Mouse (Mus musculus): ENCODE results near the gene Fam214a. TPM values are rescaled to one million over a fixed set of nuclear protein-coding genes. Genes with fewer than 3 reads are reported as not detected.
"Not testable (repeated sequence)": the region's sequence is repeated elsewhere in the genome, so short reads cannot be mapped to it uniquely, and the experiment has no call there.

Gene Fam214a
- total RNA-seq, 2 experiments from 2014 or later = 20.3 to 30.3 TPM

DNA sequence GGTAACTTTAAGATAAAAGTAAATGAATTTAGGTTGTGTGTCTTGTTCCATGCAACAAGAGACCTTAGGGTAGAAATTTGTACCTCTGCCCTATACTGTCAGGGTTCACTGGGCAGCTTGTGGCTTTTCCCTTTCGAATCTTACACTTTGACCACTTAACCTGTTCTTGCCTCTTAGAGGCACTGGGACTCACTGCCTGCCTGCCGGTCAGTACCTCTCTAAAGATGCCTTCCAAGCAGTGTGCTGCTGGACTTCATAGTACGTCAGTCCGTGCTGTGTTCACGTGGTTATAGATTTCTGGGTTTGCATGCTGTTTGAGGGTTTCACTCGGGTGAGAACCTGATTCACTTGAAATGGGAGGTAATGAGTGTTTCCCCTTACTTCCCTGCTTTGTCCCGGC lies 22.7 kb downstream of the Fam214a start:
- DNase-seq = no peak
- intact Hi-C loops (cut with DNase I) = loop anchor here (2.0 kb wide), 1 partner anchor 23 kb away; the partner anchor contains the start of gene Fam214a

DNA sequence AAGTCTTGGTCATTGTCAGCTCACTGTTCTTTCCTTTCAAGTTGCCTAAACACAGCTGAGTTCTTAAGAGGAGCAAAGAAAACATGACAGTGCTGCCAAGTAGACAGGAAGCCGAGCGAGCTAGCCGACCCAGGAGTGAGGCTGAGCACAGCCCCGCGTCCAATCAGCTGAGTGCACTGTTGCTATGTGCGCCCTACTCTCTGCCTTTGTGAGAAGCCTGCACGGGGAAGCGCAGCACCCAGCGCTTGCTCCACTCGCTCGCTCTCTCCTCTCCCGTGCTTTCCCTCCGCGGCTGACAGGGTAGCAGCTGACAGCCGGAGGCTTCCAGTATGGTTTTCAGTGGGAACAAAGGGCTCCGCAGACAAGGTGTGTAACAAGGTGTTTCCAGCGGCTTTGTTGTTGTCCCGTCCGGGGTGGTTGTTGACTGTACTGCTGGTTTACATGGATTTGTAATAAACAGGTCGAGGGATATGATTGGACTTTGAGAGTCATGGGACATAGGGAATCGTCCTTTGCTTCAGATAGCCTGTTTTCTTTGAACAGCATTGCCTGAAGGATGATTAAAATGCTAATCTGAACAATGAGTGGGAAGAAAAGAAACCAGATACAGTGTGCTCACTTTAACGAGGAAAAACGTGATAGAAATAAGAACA lies 23.4 kb downstream of the Fam214a start:
- DNase-seq = peak; percentile 80 to 85
- intact Hi-C loops (cut with DNase I) = loop anchor here (2.0 kb wide), 1 partner anchor 23 kb away; the partner anchor contains the start of gene Fam214a

DNA sequence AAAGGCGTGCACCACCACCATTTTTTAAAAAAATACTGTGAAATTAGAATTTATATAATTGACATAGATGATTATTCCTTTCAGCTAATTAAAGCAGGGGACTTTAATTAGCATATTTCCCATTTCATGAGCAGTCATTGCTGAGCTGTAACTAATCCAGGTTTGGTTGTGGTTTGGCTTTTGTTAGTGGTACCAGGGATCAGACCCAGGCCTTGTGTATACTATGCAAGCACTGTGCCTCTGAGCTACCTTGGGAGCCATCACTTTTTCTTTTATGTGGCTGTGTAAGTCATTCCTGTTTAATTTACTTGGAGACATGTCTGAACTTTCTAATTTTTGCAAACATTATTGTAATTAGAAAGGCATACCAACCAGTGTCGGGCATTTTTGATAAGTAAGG lies 24.6 kb downstream of the Fam214a start:
- intact Hi-C loops (cut with DNase I) = no loop called here

DNA sequence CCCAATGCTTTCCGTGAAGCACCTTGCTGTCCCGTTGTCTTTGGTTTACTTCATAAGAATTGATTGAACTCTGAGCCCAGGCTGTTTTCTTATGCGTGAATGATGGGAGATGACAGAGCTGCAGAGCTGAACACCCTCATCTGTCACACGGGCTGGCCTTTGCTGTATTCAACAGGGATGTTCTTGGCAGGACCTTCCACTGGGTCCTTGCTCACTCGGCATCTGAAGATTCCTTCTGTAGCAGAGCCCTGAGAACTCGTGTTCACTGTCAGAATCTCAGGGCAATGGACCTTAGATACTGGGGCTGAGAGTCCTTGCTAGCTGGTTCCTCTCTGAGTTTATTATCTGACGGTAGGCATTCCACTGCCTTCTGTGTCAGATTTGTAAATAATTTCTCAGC lies 25.3 kb downstream of the Fam214a start:
- no peak for DNase-seq
- intact Hi-C loops (cut with DNase I) = no loop called here

More for the DNA sequence above, 24.6 kb downstream of the Fam214a start:
- no peak for DNase-seq

DNA sequence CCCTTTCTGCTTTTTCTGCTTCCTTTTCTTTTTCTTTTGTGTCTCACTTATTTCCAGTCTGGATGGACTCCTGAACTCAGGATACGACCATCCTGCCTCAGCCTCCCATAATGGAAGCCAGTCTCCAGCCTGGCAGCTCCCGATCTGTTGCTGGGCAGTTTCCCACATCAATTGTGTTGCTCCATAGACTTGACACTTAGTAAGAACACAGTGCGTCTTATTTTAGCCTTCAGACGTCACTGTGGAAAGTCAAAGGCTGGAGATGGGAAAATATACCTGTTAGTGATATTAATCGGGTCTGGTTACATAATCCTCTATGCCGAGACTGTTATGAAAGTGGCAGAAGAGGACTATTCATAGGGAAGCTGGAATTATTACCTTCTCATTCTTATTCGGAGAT lies 26.2 kb downstream of the Fam214a start:
- intact Hi-C loops (cut with DNase I) = no loop called here
- no peak for DNase-seq

DNA sequence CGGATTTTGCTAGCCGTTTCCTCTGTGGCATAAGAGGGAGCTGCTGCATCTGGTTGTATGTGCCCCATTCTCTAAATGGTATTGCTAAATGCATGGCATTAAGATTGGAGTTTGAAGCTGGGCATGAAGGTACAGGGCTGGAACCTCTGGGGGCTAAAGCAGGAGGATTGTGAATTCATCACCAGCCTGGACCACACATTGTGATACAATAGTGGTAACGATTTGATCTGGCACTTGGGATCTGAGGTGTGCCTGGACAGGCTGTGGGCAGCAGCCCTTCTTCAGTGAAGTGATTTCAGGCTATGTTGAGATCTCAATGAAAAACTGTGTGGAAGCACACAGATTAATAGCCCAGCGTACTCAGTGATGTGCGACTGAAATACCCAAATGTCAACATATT lies 26.7 kb downstream of the Fam214a start:
- intact Hi-C loops (cut with DNase I) = no loop called here

DNA sequence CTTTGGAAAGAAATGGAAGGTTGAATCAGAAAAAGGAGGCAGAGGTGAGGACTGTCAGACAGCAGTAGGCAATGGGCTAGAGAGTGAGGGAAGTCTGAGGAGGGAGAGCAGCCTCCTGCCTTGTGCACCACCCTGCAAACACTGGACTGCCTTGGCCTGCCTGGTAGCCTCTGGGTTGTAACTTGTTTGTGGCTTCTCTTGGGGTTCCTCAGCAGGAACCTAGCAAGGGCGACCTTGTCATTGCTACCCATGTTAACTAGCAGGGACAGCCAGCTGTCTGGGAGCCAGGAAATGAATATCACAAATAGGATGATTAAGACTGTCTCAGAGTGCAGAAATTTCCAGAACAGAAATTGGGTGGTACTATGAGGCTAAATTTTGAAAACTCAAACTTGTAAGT lies 27.2 kb downstream of the Fam214a start:
- intact Hi-C loops (cut with DNase I) = no loop called here
- no peak for DNase-seq

More for the DNA sequence above, 26.7 kb downstream of the Fam214a start:
- DNase-seq = no peak

DNA sequence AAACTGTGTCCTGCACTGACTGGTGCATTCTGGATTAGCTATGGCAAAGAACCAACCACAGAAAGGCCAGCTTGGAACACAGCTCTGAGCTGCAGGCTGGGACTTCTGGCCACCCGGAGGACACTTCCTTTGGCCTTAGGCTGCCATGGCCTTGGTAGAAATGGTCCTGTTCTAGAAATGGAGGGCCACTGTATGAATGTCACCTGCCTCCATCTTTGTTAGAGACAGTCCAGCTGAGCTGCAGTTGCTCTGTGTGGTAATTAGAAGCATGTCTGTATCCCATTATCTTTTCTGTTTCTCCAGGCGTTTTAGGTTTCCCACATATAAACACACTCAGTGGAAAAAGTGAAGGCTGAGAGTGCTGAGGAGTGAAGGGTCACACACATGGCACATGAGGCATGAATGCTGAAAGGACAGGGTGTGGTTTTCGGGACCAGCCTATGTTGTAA lies 29.0 kb downstream of the Fam214a start:
- intact Hi-C loops (cut with DNase I) = no loop called here
- DNase-seq = no peak

DNA sequence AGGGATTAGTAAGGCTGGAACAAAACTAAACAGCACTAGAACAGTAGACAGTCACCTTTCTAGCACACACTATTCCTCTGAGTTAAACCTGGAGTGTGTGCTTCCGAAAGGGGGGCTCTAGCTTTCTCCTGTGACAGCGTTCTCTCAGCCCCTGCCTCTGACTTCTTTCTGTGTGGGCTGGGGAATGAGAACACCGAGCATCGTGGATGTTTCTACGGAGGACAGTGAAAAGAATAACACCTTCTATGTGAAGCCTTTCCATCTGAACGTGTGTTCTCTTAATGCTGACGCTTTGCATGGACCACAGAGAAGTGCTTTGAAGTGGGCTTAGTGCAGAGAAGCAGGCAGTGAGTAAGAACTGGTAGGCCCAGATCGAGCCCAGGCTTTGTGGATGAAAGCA lies 29.5 kb downstream of the Fam214a start:
- no peak for DNase-seq
- intact Hi-C loops (cut with DNase I) = no loop called here

DNA sequence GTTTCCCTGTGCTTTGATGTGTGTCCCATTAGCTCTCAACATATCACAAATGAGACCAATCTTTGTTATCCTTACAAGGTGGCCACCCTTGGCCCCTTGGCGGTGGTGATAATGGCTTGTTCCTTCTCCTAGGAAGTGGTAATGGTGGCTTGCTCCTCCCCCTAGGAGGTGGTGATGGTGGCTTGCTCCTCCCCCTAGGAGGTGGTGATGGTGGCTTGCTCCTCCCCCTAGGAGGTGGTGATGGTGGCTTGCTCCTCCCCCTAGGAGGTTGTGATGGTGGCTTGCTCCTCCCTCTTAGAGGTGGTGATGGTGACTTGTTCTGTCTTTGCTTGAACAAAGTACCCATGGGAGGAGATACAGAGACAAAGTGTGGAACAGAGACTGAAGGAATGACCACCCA lies 30.0 kb downstream of the Fam214a start:
- intact Hi-C loops (cut with DNase I); DNase-seq: not testable (repeated sequence)

DNA sequence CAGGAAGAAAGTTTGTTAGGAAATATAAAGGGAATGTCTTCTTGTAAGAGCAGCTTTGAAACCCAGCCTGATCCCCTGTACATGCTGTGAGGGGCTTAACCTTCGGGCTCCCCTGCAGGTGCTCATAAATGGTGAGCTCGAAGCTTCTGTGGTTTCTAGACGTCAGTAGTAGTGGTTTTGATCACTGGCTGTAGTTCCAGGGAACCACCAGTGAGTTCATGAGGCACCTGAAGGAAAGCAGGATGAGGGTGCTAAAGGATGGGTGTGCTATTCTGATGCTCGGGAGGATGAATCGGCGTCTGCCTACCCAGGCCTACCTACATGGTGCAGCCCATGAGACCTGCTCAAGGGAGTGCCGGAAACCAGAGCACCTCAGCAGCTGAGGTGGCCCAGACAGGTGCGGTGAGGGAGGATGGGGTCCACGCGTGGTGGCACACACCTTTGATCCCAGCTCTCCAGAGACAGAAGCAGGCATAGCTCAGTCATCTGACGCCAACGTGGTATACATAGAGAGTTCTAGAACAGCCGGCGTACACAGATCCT lies 32.6 kb downstream of the Fam214a start:
- no peak for DNase-seq
- intact Hi-C loops (cut with DNase I) = no loop called here

DNA sequence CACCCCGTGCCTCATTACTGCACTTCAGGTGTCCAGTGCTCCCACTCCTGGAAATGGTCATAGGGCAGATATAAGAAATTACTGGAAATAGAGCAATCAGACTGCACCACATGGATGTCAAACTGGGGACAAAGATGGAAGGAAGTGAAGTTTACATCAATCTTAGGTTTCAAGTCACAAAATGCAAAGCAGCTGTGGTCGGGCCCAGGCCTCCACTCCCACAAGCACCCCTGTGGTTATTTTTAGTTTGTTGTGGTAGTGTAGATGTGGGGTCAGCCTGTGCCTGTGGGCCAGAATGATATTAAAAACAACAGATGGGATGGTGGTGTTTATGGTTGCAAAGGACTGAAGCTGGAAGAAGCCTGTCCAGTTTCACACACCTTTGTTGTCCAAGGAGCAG lies 33.1 kb downstream of the Fam214a start:
- DNase-seq = no peak
- intact Hi-C loops (cut with DNase I) = no loop called here

DNA sequence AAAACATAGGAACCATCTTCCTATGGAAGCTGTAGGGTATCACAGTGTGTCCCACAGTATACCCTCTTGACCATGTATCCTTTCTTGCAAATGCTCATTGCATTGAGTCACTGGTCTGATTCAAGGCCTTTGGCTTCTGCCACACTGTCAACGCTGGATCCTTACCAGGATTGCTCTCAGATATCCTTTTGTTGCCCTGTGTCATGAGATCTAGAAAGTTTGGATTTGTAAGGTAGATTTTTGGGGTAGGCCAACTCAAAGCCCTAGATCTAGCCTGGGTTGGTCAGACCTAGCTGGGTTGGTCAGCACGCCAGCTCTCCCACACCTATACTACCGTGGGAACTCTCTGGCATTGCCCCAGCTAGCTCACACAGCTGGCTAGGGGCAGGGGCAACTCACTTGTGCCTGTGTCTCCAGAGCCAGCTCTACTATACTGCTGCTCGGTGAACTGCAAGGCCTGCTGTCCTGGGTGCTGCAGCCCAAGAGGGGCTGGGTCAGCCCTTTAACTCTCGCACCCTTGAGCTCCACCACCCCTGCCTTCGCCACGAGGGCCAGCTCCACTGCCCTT lies 36.3 kb downstream of the Fam214a start:
- no peak for DNase-seq
- intact Hi-C loops (cut with DNase I) = loop anchor here (1.0 kb wide), 1 partner anchor 36 kb away; no protein-coding TSS in a partner anchor

DNA sequence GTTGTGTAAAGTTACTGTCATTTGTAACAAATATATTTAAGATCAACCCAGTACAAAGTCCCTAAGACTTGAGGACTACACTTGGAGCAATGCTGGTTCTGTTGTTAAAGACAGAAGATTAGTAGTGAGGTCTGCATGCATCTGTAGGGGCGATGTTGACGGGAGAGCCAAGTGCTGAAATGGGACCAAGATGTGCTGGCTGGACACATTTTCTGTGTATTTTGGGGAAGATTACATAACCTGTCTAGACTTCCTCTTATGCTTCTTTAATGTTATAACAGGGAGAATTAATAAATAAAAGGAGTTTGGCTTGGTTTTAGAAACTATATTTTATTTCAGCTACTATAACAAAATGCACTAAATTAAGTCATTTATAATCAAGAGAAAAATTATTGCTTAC lies 37.3 kb downstream of the Fam214a start:
- intact Hi-C loops (cut with DNase I) = loop anchor here (1.0 kb wide), 1 partner anchor 37 kb away; no protein-coding TSS in a partner anchor
- DNase-seq = no peak

DNA sequence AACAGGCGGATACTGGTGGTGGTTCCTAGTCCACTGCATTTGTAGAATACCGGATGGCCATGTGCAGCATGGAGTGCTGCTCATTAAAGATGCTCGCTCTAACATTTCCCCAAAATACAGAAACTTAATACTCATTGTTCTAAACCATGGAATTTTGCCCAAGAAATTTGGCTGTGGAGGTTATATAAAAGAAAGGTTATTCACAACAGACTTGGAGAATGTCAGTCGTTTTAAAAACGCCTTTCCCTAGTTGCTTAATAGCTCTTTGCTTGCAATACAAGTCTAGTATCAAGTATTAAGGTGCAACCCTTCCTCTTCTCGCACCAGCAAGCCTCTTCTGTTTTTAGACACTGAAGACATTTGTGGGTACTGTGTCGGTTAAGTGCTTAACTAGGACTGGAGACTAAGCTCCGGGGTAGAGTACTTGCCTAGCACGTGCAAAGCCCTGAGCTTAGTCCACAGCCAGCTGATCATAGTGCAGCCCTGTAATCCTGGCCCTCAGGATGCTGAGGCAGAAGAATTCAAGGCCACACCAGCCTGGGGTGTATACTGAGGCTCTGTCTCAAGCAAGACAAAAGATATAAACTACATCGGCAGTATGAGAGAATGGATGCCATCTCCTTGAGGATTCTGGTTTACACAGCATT lies 42.0 kb downstream of the Fam214a start:
- intact Hi-C loops (cut with DNase I) = no loop called here
- no peak for DNase-seq

DNA sequence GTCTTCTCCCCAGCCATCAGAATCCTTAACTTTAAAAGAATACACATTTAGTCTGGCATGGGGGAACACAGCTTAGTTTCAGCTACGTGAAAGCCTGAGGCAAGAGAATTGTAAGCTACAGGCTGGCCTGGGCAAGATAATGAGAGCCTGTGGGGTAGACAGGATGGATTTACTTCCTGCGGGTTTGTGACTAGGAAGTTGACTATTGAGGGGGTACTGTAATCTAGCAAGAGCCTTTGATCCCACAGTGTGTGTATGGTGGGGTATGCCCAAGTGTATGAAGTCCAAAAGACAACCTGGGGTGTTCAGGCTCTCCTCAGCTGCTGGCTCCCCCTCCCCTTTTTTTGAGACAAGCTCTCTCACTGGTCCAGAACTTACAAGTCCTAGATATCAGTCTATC lies 43.7 kb downstream of the Fam214a start:
- no peak for DNase-seq
- intact Hi-C loops (cut with DNase I) = no loop called here

DNA sequence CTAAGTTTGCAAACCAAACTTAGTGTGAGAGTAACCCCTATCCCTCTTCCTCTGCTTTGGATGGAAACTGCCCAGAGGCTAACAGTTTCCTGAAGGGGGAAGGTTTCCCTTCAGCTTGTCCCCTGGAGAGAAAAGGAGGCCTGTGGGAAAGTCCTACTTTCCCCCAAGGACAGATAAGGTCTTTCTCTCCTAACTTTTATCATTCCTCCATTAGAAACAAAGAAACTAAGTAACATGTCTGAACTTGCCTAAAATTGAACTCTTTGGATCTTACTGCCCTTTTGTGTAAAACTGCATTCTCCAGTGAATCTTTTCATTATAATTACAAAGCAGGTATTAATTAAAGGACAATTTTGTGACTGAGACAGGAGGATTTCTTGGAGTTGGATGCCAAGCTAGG lies 45.3 kb downstream of the Fam214a start:
- no peak for DNase-seq
- intact Hi-C loops (cut with DNase I) = no loop called here

DNA sequence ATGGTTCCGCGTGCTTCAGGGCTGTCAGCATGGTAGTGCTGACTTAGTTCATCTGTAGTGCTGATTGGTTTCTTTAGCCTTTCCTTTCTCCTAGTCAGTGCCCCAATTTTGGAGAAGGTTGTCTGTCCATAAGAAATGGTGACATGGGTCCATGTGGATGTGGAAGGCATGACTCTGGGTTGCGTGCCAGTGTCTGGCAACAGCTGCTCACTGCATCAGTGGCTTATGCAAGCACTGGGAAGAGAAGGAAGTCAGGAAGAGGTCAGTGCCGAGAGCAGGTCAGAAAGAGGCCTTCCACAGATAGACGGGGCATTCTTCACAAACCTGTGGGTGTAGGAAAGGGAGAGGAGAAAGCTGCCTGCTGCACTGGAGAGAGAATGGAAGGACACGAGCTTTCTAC lies 48.3 kb downstream of the Fam214a start:
- intact Hi-C loops (cut with DNase I) = loop anchor here (5.0 kb wide), 3 partner anchors 34 to 94 kb away; partner anchors contain the start of gene Fam214a
- DNase-seq = no peak

DNA sequence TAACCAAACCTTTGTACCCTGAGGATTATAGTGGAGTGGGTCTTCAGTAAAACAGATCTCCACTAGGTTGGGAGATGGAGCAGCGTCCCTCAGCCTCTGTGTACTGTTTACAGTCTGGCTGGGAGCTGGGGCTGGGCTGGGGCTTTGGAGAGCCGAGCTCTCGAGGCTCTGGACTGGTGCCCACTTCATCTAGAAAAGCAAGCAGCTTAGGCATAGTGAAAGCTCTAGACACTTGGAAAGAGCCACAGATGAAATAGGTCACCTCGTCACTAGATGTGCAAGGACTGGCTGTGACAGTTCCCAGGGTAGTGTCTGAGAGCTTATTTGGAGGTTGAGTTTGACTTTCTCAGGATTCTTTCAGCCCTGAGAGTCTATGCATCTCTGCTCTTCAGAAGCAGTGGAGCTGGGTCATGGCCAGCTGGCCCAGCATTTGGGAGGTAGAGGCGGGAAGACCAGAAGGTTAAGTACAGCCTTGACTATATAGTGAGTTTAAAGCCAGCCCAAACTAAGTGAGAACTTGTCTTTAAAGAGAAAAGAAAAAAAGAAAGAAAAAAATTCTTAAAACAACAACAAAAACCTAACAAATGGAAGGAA lies 49.0 kb downstream of the Fam214a start:
- peak in 1 of 2 experiments; percentile 45 for DNase-seq
- intact Hi-C loops (cut with DNase I) = loop anchor here (5.0 kb wide), 3 partner anchors 34 to 94 kb away; partner anchors contain the start of gene Fam214a

DNA sequence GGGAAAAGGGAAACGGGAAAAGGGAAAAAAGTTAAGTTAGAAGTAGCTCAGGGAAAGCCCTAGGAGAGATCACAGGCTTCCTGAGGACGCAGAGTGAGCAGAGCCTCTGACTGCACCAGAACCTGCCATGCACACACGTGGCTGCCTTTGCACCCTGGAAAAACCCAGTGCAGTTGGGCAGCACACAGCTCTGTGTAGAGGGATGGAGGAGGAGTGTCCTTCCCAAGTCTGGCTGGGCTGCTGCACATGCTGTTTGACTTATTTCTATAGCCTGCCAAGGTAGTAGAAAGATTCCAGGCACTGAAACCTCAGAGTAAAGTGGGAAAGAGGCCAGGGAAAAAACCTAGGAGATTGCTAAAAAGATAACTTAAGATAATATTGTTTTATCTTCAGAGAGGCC lies 49.6 kb downstream of the Fam214a start:
- no peak for DNase-seq
- intact Hi-C loops (cut with DNase I) = loop anchor here (5.0 kb wide), 3 partner anchors 35 to 95 kb away; partner anchors contain the start of gene Fam214a

DNA sequence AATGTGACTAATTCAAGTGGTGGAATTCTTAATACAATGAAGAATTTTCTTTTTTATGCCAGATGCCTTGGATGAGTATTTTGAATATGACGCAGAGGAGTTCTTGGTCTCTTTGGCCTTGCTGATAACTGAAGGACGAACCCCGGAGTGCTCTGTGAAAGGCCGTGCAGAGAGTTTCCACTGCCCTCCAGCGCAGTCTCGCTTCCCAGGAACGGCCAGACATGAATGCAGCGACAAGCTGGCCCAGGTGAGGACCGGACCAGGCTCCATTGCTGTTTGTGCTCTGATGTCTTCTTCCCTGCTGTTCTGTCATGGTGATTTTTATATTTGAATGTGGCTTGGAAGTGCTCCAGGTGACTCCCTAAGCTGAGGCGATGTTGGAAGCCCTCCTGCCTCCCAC lies 51.5 kb downstream of the Fam214a start:
- DNase-seq = no peak
- intact Hi-C loops (cut with DNase I) = loop anchor here (5.0 kb wide), 3 partner anchors 37 to 97 kb away; partner anchors contain the start of gene Fam214a

Measured in gastrocnemius, postnatal 36 days (tissue).